Mouse (Mus musculus) intestine, embryonic 15.5 days (tissue): Measurements from ENCODE around the gene Pcif1. TPM values are rescaled to one million over a fixed set of nuclear protein-coding genes. Genes with fewer than 3 reads are reported as not detected.

Experiments
- ATAC-seq: fragments of 200-750 bp; cut with Nextera tagmentation; 2 replicates; pipeline ENCODE4 v1.8.0; 2017; ENCODE audit warnings: moderate TSS enrichment, moderate library complexity
- H3K27ac ChIP-seq: fragments of 300-500 bp; sonication (generic); 2 replicates; pipeline ENCODE4 v1.5.1; 2015; ENCODE audit warnings: mild to moderate bottlenecking, inconsistent platforms
- H3K27me3 ChIP-seq: fragments of 300-500 bp; sonication (generic); replicated peaks from 2 replicates; pipeline ENCODE4 v1.6.1; 2015; ENCODE audit warnings: inconsistent platforms
- H3K36me3 ChIP-seq: fragments of 300-500 bp; sonication (generic); 2 replicates; pipeline ENCODE4 v1.6.1; 2015; ENCODE audit warnings: inconsistent platforms
- H3K4me1 ChIP-seq: fragments of 300-500 bp; sonication (generic); replicated peaks from 2 replicates; pipeline ENCODE4 v1.6.1; 2015; ENCODE audit warnings: inconsistent platforms
- H3K4me2 ChIP-seq: fragments of 300-500 bp; sonication (generic); replicated peaks from 2 replicates; pipeline ENCODE4 v1.6.1; 2015; ENCODE audit warnings: mild to moderate bottlenecking, inconsistent platforms
- H3K4me3 ChIP-seq: fragments of 300-500 bp; sonication (generic); replicated peaks from 2 replicates; pipeline ENCODE4 v1.5.1; 2015; ENCODE audit warnings: inconsistent platforms
- H3K9ac ChIP-seq: fragments of 300-500 bp; sonication (generic); 2 replicates; pipeline ENCODE4 v1.6.1; 2015; ENCODE audit warnings: inconsistent platforms
- H3K9me3 ChIP-seq: fragments of 300-500 bp; sonication (generic); 2 replicates; pipeline ENCODE4 v1.6.1; 2016; ENCODE audit warnings: inconsistent platforms
- WGBS: fragments of 180-500 bp; shearing (Covaris S2); methylation state at CpG from one replicate; pipeline ENCODE4 v1.1.7; 2015; 5-methylcytosine and 5-hydroxymethylcytosine counted together
- polyA plus RNA-seq: library from polyadenylated mRNA; unstranded; fragments of >200 nt; fragmentation: Nextera tagmentation; extraction: Ambion mirVana; gene quantifications from 2 replicates; pipeline ENCODE4 v1.2.1, GENCODE M21; 2015

Gene Pcif1
- polyA plus RNA-seq, 1 experiment from 2014 or later = 65.5 TPM

- Histone ChIP-seq H3K4me3 (no peak within 1 kb of the TSS), H3K4me1 (peaks cover 21% of the 10 kb centered on the region), H3K9me3 (no peaks in the 10 kb centered on the region), H3K36me3 (no peaks in the 10 kb centered on the region), H3K4me2 (no peak within 1 kb of the TSS), H3K27me3 (peaks cover 32% of the 10 kb centered on the region), H3K27ac (no peak within 1 kb of the TSS), H3K9ac (no peak within 1 kb of the TSS)
- WGBS = 27% methylated on average over 10 of the region's 10 CpGs
- no peak for ATAC-seq
Measured at GRCm38 (mm10) chr2:164940140-164940830, 61.2 kb downstream of the Pcif1 start, which contains the start of gene Mmp9. Gene Mmp9 (plus strand): TSS chr2:164940780.

- 21% methylated on average over 5 of the region's 5 CpGs for WGBS
- H3K27me3 ChIP-seq = peaks cover 36% of the 10 kb centered on the region
- H3K9me3 ChIP-seq = no peaks in the 10 kb centered on the region
- no peak overlapping the region for H3K4me3 ChIP-seq
- no peaks in the 10 kb centered on the region for H3K36me3 ChIP-seq
- no peak for ATAC-seq
- no peak overlapping the region for H3K4me2 ChIP-seq
- no peak overlapping the region for H3K27ac ChIP-seq
- peaks cover 21% of the 10 kb centered on the region for H3K4me1 ChIP-seq
- no peak overlapping the region for H3K9ac ChIP-seq
Measured at GRCm38 (mm10) chr2:164942692-164943290, 63.7 kb downstream of the Pcif1 start.

Other genes with a start within 250 kb of the Pcif1 start
- gene Wfdc16, start 240.5 kb upstream of the Pcif1 start, polyA plus RNA-seq = not detected in 2 replicates
- gene Wfdc10, start 223.3 kb upstream of the Pcif1 start, polyA plus RNA-seq = 0.56 and 0.72 TPM in 2 replicates
- not detected in 2 replicates for gene Wfdc9, start 222.7 kb upstream of the Pcif1 start, polyA plus RNA-seq
- gene Wfdc11, start 205.2 kb upstream of the Pcif1 start, polyA plus RNA-seq = not detected in 2 replicates
- gene Wfdc13, start 194.2 kb upstream of the Pcif1 start, polyA plus RNA-seq = 0.18 and 0.30 TPM in 2 replicates
- gene Spint4, start 180.8 kb upstream of the Pcif1 start, polyA plus RNA-seq = not detected in 2 replicates
- gene Spint5, start 164.0 kb upstream of the Pcif1 start, polyA plus RNA-seq = not detected in 2 replicates
- gene Wfdc3, start 133.4 kb upstream of the Pcif1 start, polyA plus RNA-seq = 1.8 and 2.0 TPM in 2 replicates
- 60.4 and 62.5 TPM in 2 replicates for gene Dnttip1, start 133.3 kb upstream of the Pcif1 start, polyA plus RNA-seq
- 431 and 439 TPM in 2 replicates for gene Ube2c, start 109.4 kb upstream of the Pcif1 start, polyA plus RNA-seq
- gene Tnnc2, start 99.3 kb upstream of the Pcif1 start, polyA plus RNA-seq = 1.7 and 6.9 TPM in 2 replicates
- gene Snx21, start 93.5 kb upstream of the Pcif1 start, polyA plus RNA-seq = 18.4 and 21.2 TPM in 2 replicates
- gene Acot8, start 74.4 kb upstream of the Pcif1 start, polyA plus RNA-seq = 23.6 and 29.7 TPM in 2 replicates
- gene Zswim3, start 74.2 kb upstream of the Pcif1 start, polyA plus RNA-seq = 8.1 and 9.0 TPM in 2 replicates
- gene Zswim1, start 56.6 kb upstream of the Pcif1 start, polyA plus RNA-seq = 13.5 TPM in 2 replicates
- gene Spata25, start 50.8 kb upstream of the Pcif1 start, polyA plus RNA-seq = not detected in 2 replicates
- 266 and 277 TPM in 2 replicates for gene Ctsa, start 46.4 kb upstream of the Pcif1 start, polyA plus RNA-seq
- 6.8 and 7.4 TPM in 2 replicates for gene Neurl2, start 45.8 kb upstream of the Pcif1 start, polyA plus RNA-seq
- 28.7 and 29.5 TPM in 2 replicates for gene Pltp, start 21.6 kb upstream of the Pcif1 start, polyA plus RNA-seq
- gene Zfp335, start 32.5 kb downstream of the Pcif1 start, polyA plus RNA-seq = 10.7 and 11.3 TPM in 2 replicates
- gene Mmp9, start 61.5 kb downstream of the Pcif1 start, polyA plus RNA-seq = 4.9 and 5.2 TPM in 2 replicates
- gene Slc12a5, start 81.5 kb downstream of the Pcif1 start, polyA plus RNA-seq = 0.80 and 0.97 TPM in 2 replicates
- gene Ncoa5, start 155.6 kb downstream of the Pcif1 start, polyA plus RNA-seq = 47.4 and 48.8 TPM in 2 replicates
- gene Cd40, start 176.3 kb downstream of the Pcif1 start, polyA plus RNA-seq = 8.5 and 9.3 TPM in 2 replicates
- not detected in 2 replicates for gene 1700025C18Rik, start 211.4 kb downstream of the Pcif1 start, polyA plus RNA-seq